Mouse (Mus musculus) kidney, embryonic 14.5 days (tissue): Measurements from ENCODE around the gene Tssc4. TPM values are rescaled to one million over a fixed set of nuclear protein-coding genes. Genes with fewer than 3 reads are reported as not detected.

Experiments used
- ATAC-seq: fragments of 200-750 bp; cut with Nextera tagmentation; 2 replicates; pipeline ENCODE4 v1.8.0; 2017; ENCODE audit warnings: moderate number of reproducible peaks, mild to moderate bottlenecking, moderate TSS enrichment, moderate library complexity; ENCODE audit not compliant: low FRiP score, low TSS enrichment
- H3K27ac ChIP-seq: fragments of 300-500 bp; sonication (generic); 2 replicates; pipeline ENCODE4 v1.5.1; 2014; ENCODE audit warnings: low read depth, mild to moderate bottlenecking, low read length, moderate library complexity, mixed read lengths
- H3K27me3 ChIP-seq: fragments of 300-500 bp; sonication (generic); 2 replicates; pipeline ENCODE4 v1.6.1; 2014; ENCODE audit warnings: mild to moderate bottlenecking, low read length; ENCODE audit not compliant: control insufficient read depth, insufficient read depth
- H3K36me3 ChIP-seq: fragments of 300-500 bp; sonication (generic); 2 replicates; pipeline ENCODE4 v1.6.1; 2014; ENCODE audit warnings: low read length, mixed read lengths; ENCODE audit not compliant: control insufficient read depth, insufficient read depth
- H3K4me1 ChIP-seq: fragments of 300-500 bp; sonication (generic); 2 replicates; pipeline ENCODE4 v1.6.1; 2014; ENCODE audit warnings: low read length, mixed read lengths; ENCODE audit not compliant: control insufficient read depth, insufficient read depth
- H3K4me2 ChIP-seq: fragments of 300-500 bp; sonication (generic); replicated peaks from 2 replicates; pipeline ENCODE4 v1.6.1; 2014; ENCODE audit warnings: low read depth, mild to moderate bottlenecking, low read length
- H3K4me3 ChIP-seq: fragments of 300-500 bp; sonication (generic); 2 replicates; pipeline ENCODE4 v1.5.1; 2014; ENCODE audit warnings: mild to moderate bottlenecking, low read length
- H3K9ac ChIP-seq: fragments of 300-500 bp; sonication (generic); 2 replicates; pipeline ENCODE4 v1.6.1; 2014; ENCODE audit warnings: low read depth, mild to moderate bottlenecking, low read length, moderate library complexity
- H3K9me3 ChIP-seq: fragments of 300-500 bp; sonication (generic); 2 replicates; pipeline ENCODE4 v1.6.1; 2016; ENCODE audit warnings: low read length; ENCODE audit not compliant: control insufficient read depth
- WGBS: fragments of 180-500 bp; shearing (Covaris S2); extraction: QIAGEN DNeasy Blood & Tissue Kit; methylation state at CpG from one replicate; pipeline ENCODE4 v1.1.7; 2014; 5-methylcytosine and 5-hydroxymethylcytosine counted together
- polyA plus RNA-seq: library from polyadenylated mRNA; unstranded; fragments of >200 nt; fragmentation: Nextera tagmentation; extraction: Ambion mirVana; gene quantifications from 2 replicates; pipeline ENCODE4 v1.2.1, GENCODE M21; 2014

The Tssc4 gene
- polyA plus RNA-seq, 1 experiment from 2014 or later, result 74.4 TPM

- Histone ChIP-seq H3K27me3 (no peaks in the 10 kb centered on the region), H3K4me1 (peaks cover 9% of the 10 kb centered on the region), H3K9me3 (no peaks in the 10 kb centered on the region), H3K9ac (peak overlapping the region; percentile 88), H3K4me3 (peak overlapping the region; percentile 89), H3K4me2 (peak overlapping the region; percentile 93), H3K27ac (no peak overlapping the region), H3K36me3 (peaks cover 35% of the 10 kb centered on the region)
- no peak for ATAC-seq
- 93% methylated on average over 10 of the region's 10 CpGs for WGBS
Observed at GRCm38 (mm10) chr7:143070506-143071070, 1.5 kb downstream of the Tssc4 start.

GRCm38 (mm10) chr7:143072605-143073004, 3.6 kb downstream of the Tssc4 start:
- no peak for ATAC-seq
- Histone ChIP-seq H3K4me1 (peaks cover 9% of the 10 kb centered on the region), H3K27me3 (no peaks in the 10 kb centered on the region), H3K4me2 (no peak overlapping the region), H3K27ac (no peak overlapping the region), H3K4me3 (no peak overlapping the region), H3K9ac (no peak overlapping the region; the same call in 1 of the 2 replicates), H3K36me3 (peaks cover 15% of the 10 kb centered on the region), H3K9me3 (no peaks in the 10 kb centered on the region)
- WGBS, result 90% methylated on average over 5 of the region's 5 CpGs

- Histone ChIP-seq H3K4me1 (peaks cover 9% of the 10 kb centered on the region), H3K9me3 (no peaks in the 10 kb centered on the region), H3K27me3 (no peaks in the 10 kb centered on the region), H3K36me3 (peaks cover 10% of the 10 kb centered on the region), H3K27ac (no peak overlapping the region), H3K4me2 (no peak overlapping the region), H3K4me3 (no peak overlapping the region), H3K9ac (no peak overlapping the region)
- ATAC-seq, result no peak
- WGBS, result 80% methylated on average over 1 of the region's 1 CpGs
Observed at GRCm38 (mm10) chr7:143073086-143073485, 4.0 kb downstream of the Tssc4 start.

GRCm38 (mm10) chr7:143075394-143075793, 6.3 kb downstream of the Tssc4 start:
- no peak for ATAC-seq
- no peaks in the 10 kb centered on the region for H3K27me3 ChIP-seq
- H3K4me1 ChIP-seq, result peaks cover 5% of the 10 kb centered on the region
- H3K36me3 ChIP-seq, result peaks cover 7% of the 10 kb centered on the region
- H3K4me3 ChIP-seq, result no peak overlapping the region
- no peaks in the 10 kb centered on the region for H3K9me3 ChIP-seq
- H3K9ac ChIP-seq, result no peak overlapping the region
- no peak overlapping the region for H3K4me2 ChIP-seq
- no peak overlapping the region for H3K27ac ChIP-seq
- 77% methylated on average over 5 of the region's 5 CpGs for WGBS

GRCm38 (mm10) chr7:143077351-143077750, 8.3 kb downstream of the Tssc4 start:
- Histone ChIP-seq H3K4me1 (no peaks in the 10 kb centered on the region), H3K4me2 (no peak overlapping the region), H3K27me3 (no peaks in the 10 kb centered on the region), H3K27ac (no peak overlapping the region), H3K9ac (no peak overlapping the region), H3K4me3 (no peak overlapping the region), H3K36me3 (no peaks in the 10 kb centered on the region; the same call in 1 of the 2 replicates), H3K9me3 (no peaks in the 10 kb centered on the region)
- no peak for ATAC-seq
- WGBS, result 83% methylated on average over 2 of the region's 2 CpGs

- Histone ChIP-seq H3K4me1 (0 out of 2 replicates have a peak, but pooled peaks cover 7% of the 10 kb centered on the region), H3K27me3 (no peaks in the 10 kb centered on the region), H3K4me2 (no peak overlapping the region), H3K9ac (no peak overlapping the region), H3K4me3 (no peak overlapping the region), H3K9me3 (no peaks in the 10 kb centered on the region), H3K36me3 (no peaks in the 10 kb centered on the region; the same call in 1 of the 2 replicates), H3K27ac (no peak overlapping the region)
- WGBS, result 62% methylated on average over 6 of the region's 6 CpGs
- no peak for ATAC-seq
Observed at GRCm38 (mm10) chr7:143082024-143082423, 13.0 kb downstream of the Tssc4 start.

- Histone ChIP-seq H3K4me2 (no peak overlapping the region), H3K36me3 (no peaks in the 10 kb centered on the region; the same call in 1 of the 2 replicates), H3K4me1 (0 out of 2 replicates have a peak, but pooled peaks cover 7% of the 10 kb centered on the region), H3K27ac (no peak overlapping the region), H3K9me3 (no peaks in the 10 kb centered on the region), H3K27me3 (no peaks in the 10 kb centered on the region), H3K4me3 (no peak overlapping the region), H3K9ac (no peak overlapping the region)
- WGBS, result 82% methylated on average over 2 of the region's 2 CpGs
- no peak for ATAC-seq
Observed at GRCm38 (mm10) chr7:143083708-143084107, 14.7 kb downstream of the Tssc4 start.

- Histone ChIP-seq H3K36me3 (no peaks in the 10 kb centered on the region; the same call in 1 of the 2 replicates), H3K9me3 (no peaks in the 10 kb centered on the region), H3K4me1 (0 out of 2 replicates have a peak, but pooled peaks cover 7% of the 10 kb centered on the region), H3K9ac (peak overlapping the region; percentile 42; the same call in 1 of the 2 replicates), H3K4me3 (peak overlapping the region; percentile 13; the same call in 1 of the 2 replicates), H3K27me3 (no peaks in the 10 kb centered on the region), H3K27ac (peak overlapping the region; percentile 80; the same call in 1 of the 2 replicates), H3K4me2 (peak overlapping the region; percentile 31)
- WGBS, result 42% methylated on average over 2 of the region's 2 CpGs
- peak; percentile 24; the same call in 1 of the 2 replicates for ATAC-seq
Observed at GRCm38 (mm10) chr7:143086366-143086765, 17.3 kb downstream of the Tssc4 start.

GRCm38 (mm10) chr7:143087070-143087579, 18.1 kb downstream of the Tssc4 start:
- WGBS, result 16% methylated on average over 4 of the region's 4 CpGs
- peak; percentile 90 for ATAC-seq
- 0 out of 2 replicates have a peak, but pooled peaks cover 7% of the 10 kb centered on the region for H3K4me1 ChIP-seq
- no peaks in the 10 kb centered on the region for H3K9me3 ChIP-seq
- H3K9ac ChIP-seq, result peak overlapping the region; percentile 42; the same call in 1 of the 2 replicates
- no peaks in the 10 kb centered on the region; the same call in 1 of the 2 replicates for H3K36me3 ChIP-seq
- no peaks in the 10 kb centered on the region for H3K27me3 ChIP-seq
- peak overlapping the region; percentile 13; the same call in 1 of the 2 replicates for H3K4me3 ChIP-seq
- peak overlapping the region; percentile 31 for H3K4me2 ChIP-seq
- peak overlapping the region; percentile 80; the same call in 1 of the 2 replicates for H3K27ac ChIP-seq
